ENCODE assay signal across 8 mouse cellular contexts in genomic region chr6:16994711-16995110, GRCm38 (mm10).
DNase-seq lines count a peak whose midpoint lies in the region; ATAC-seq and TF ChIP-seq lines count a peak whose summit lies in the region.

No protein-coding gene starts in this region.

- peaks cover 23% of the 10 kb centered on the region for H3K4me1 ChIP-seq in forebrain, embryonic 10.5 days
- no peaks in the 10 kb centered on the region for H3K4me1 ChIP-seq in heart, embryonic 12.5 days (replicated peaks)

- 6% methylated on average over 8 of the region's 8 CpGs for WGBS in forebrain, embryonic 10.5 days
- 11% methylated on average over 8 of the region's 8 CpGs for WGBS in heart, embryonic 12.5 days

- H3K27ac ChIP-seq in forebrain, embryonic 10.5 days: no peak overlapping the region
- no peak overlapping the region for H3K27ac ChIP-seq in heart, embryonic 12.5 days (ENCODE audit: poor library complexity, severe bottlenecking)

- H3K4me3 ChIP-seq in forebrain, embryonic 10.5 days: peak overlapping the region; percentile 16; the same call in 1 of the 2 replicates
- no peak overlapping the region for H3K4me3 ChIP-seq in heart, embryonic 12.5 days

- ATAC-seq in Patski: no peak
- ATAC-seq in monocyte, adult 5-6 weeks (replicated peaks; ENCODE audit: insufficient number of reproducible peaks, low FRiP score, low TSS enrichment, poor library complexity, severe bottlenecking): no peak
- ATAC-seq in heart, embryonic 12.5 days (ENCODE audit: insufficient number of reproducible peaks, low FRiP score): no peak

- peak; percentile 73 for TF ChIP-seq CTCF in Patski (IDR thresholded peaks at IDR 0.05)

- H3K9me3 ChIP-seq in forebrain, embryonic 10.5 days: no peaks in the 10 kb centered on the region
- no peaks in the 10 kb centered on the region for H3K9me3 ChIP-seq in heart, embryonic 12.5 days (replicated peaks)

- POLR2A ChIA-PET in Patski (lab: Charles Lee): no interaction called here

- peaks cover 51% of the 10 kb centered on the region for H3K27me3 ChIP-seq in Patski
- peaks cover 53% of the 10 kb centered on the region for H3K27me3 ChIP-seq in forebrain, embryonic 10.5 days (ENCODE audit: poor library complexity, severe bottlenecking)
- H3K27me3 ChIP-seq in heart, embryonic 12.5 days (replicated peaks): 0 out of 2 replicates have a peak, but pooled peaks cover 2% of the 10 kb centered on the region

- H3K9ac ChIP-seq in heart, embryonic 12.5 days: no peak overlapping the region

- intact Hi-C loops in gastrocnemius, postnatal 14 days (cut with DNase I; ENCODE audit: low total_unique reads): no loop called here

- peak; percentile 42 for DNase-seq in kidney, adult 9 months
- no peak for DNase-seq in kidney, adult 18-20 months
- no peak for DNase-seq in Patski (ENCODE audit: low read depth, low spot score)
- peak; percentile 34 for DNase-seq in forebrain, embryonic 10.5 days (ENCODE audit: extremely low spot score, low spot score)
- DNase-seq in lung, postnatal 14 days: peak; percentile 26
- no peak for DNase-seq in gastrocnemius, postnatal 14 days

- CTCF ChIA-PET in Patski (lab: Charles Lee): interaction anchor here (0.6 to 1.8 kb wide), 8 partner anchors 9 to 1451 kb away, joined by 3 to 8 read pairs (median 4); no protein-coding TSS in a partner anchor

- H3K36me3 ChIP-seq in forebrain, embryonic 10.5 days (replicated peaks): no peaks in the 10 kb centered on the region
- H3K36me3 ChIP-seq in heart, embryonic 12.5 days: no peaks in the 10 kb centered on the region

- in situ Hi-C loops in Patski (cut with MboI; ENCODE audit: low pct_unique_long_range_greater_than_20kb): no loop called here

- no peak overlapping the region for H3K4me2 ChIP-seq in heart, embryonic 12.5 days

Comparison
In these comparisons a context has a peak if more than half of its experiments do, and no peak if none do; other contexts are left out.
1. DNase-seq: peak in kidney, adult 9 months (single experiment), forebrain, embryonic 10.5 days (single experiment) and lung, postnatal 14 days (single experiment); none in kidney, adult 18-20 months (single experiment), Patski (single experiment) and gastrocnemius, postnatal 14 days (single experiment).